Mouse (Mus musculus) ovary, adult 18-20 months (tissue): Measurements from ENCODE around the gene Plg.

ENCODE experiments used
- DNase-seq: peaks from one replicate; pipeline ENCODE4 v3.0.0; 2022; ENCODE audit warnings: low spot score, mixed read lengths

The Plg gene

GRCm38 (mm10) chr17:12455143-12455790 is 76.9 kb downstream of the Plg start:
- DNase-seq, result no peak

- DNase-seq, result no peak
Observed at GRCm38 (mm10) chr17:12461168-12461567, 82.8 kb downstream of the Plg start.

GRCm38 (mm10) chr17:12466501-12467000 is 88.1 kb downstream of the Plg start:
- no peak for DNase-seq

DNA sequence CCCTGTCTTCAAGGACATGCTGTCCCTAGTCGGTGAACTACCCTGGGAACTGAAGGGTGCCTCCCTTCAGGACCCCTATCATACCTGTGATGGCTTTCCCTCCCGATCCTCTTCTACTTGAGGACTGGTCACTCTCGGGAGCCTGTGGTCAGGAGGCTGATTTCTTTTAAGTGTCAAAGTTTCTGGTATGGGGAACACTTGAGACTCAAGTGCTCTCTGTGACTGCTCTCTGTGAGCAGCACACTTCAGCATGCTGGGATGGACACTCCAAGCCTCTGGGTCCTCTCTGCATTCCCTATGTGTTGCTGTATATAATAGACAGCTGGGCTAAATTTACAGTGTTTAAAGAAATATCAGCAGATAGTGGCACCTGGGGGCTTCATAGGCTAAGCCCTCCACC is 89.2 kb downstream of the Plg start:
- DNase-seq, result no peak

GRCm38 (mm10) chr17:12468745-12469144 is 90.3 kb downstream of the Plg start:
- DNase-seq, result no peak
